Mouse (Mus musculus) ovary, adult 2 months (tissue): Measurements from ENCODE around the gene Wnk1. TPM values are rescaled to one million over a fixed set of nuclear protein-coding genes. Genes with fewer than 3 reads are reported as not detected.

ENCODE experiments used
- polyA plus RNA-seq: library from polyadenylated mRNA; depleted of rRNA; stranded (reverse); fragments of >200 nt; gene quantifications from 2 replicates; pipeline ENCODE4 v1.2.3, GENCODE M21; 2012; rRNA removed

The Wnk1 gene
- polyA plus RNA-seq, result 102 and 123 TPM in 2 replicates

GRCm38 (mm10) chr6:120038366-120039255, at the start of gene Wnk1:
Gene Wnk1, minus strand, starts transcription at chr6:120038672.

GRCm38 (mm10) chr6:119902204-119903080, 136.0 kb downstream of the Wnk1 start, which contains the start of gene Rad52:
Gene Rad52, plus strand, starts transcription at chr6:119902698.

Other genes starting within 250 kb of the Wnk1 start
- gene Erc1, start 190.5 kb downstream of the Wnk1 start, polyA plus RNA-seq, result 11.4 and 13.1 TPM in 2 replicates
- gene Rad52, start 136.0 kb downstream of the Wnk1 start, polyA plus RNA-seq, result 35.3 and 39.7 TPM in 2 replicates
- gene Ninj2, start 54.7 kb upstream of the Wnk1 start, polyA plus RNA-seq, result 8.4 and 14.5 TPM in 2 replicates